Mouse (Mus musculus) cerebral cortex, adult 2 months (tissue): ENCODE data around the gene Krtap22-2.

Experiments
- WGBS: fragments of 180-500 bp; shearing (Covaris S2); methylation state at CpG from one replicate; pipeline ENCODE4 v1.1.7; 2018; 5-methylcytosine and 5-hydroxymethylcytosine counted together

Gene Krtap22-2

DNA sequence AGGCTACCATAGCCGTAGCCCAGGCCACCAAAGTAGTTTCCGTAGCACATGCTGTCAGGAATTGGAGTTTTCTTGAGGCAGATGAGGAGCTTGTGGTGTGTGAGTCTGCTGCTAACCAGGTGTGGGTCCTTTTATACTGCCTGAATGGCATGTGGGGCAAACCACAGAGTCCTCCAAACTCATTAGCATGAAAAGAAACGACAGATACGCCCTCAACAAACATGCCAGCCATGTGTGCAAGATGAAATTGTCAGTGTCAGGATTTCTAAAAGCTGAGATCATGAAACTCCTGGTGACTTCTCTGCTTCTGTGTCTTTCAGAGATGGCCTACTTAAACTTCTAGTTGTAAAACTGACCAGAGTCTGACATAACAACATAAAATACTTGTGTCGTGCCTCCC, at the start of gene Krtap22-2:
TSS of gene Krtap22-2 (minus strand) at position 101 of the 400 bp plus-strand sequence.
- WGBS: 86% methylated on average over 5 of the region's 5 CpGs

DNA sequence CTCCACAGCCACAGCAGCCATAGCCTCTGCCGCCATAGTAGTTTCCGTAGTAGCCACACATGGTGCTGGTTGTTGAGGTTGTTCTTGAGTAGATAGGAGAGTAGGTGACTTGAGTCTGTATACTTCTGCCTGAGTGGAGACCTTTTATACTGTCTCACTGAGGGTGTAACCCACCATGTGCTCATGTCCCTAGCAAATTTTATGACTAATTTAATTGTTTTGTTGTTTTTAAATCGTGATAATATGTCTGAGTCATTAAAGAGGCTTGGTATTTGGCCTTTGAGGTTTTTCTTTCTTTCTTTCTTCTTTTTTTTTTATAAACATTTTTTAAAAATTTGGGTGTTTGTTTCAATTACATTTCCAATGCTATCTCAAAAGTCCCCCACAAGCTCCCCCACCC, 37.2 kb upstream of the Krtap22-2 start, which contains the start of gene Krtap6-5:
TSS of gene Krtap6-5 (minus strand) at position 101 of the 400 bp plus-strand sequence.
- 87% methylated on average over 3 of the region's 3 CpGs for WGBS

DNA sequence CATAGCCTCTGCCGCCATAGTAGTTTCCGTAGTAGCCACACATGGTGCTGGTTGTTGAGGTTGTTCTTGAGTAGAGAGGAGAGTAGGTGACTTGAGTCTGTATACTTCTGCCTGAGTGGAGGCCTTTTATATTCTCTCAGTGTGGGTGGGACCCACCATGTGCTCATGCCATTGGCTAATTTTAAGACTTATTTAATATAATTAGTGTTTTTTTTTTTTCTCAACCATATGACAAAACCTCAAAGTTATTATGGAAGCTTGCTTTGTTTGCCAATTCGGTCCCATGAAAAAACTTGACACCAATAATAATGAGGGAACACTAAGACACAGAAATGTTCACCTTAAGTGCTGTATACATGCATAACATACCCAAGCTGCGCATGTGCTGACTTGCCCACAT, 30.8 kb upstream of the Krtap22-2 start, which contains the start of gene Gm10228:
TSS of gene Gm10228 (minus strand) at position 101 of the 400 bp plus-strand sequence.
- WGBS: 89% methylated on average over 2 of the region's 4 CpGs

- 94% methylated on average over 3 of the region's 3 CpGs for WGBS
These were observed 20.8 kb upstream of the Krtap22-2 start, which contains the start of gene Krtap6-1 for GRCm38 (mm10) chr16:89031399-89031798. Gene Krtap6-1, plus strand, starts transcription at chr16:89031699.

- WGBS: 88% methylated on average over 3 of the region's 3 CpGs
These were observed 4.4 kb upstream of the Krtap22-2 start, which contains the start of gene Gm10229 for GRCm38 (mm10) chr16:89014984-89015383. Gene Gm10229, plus strand, starts transcription at chr16:89015284.

DNA sequence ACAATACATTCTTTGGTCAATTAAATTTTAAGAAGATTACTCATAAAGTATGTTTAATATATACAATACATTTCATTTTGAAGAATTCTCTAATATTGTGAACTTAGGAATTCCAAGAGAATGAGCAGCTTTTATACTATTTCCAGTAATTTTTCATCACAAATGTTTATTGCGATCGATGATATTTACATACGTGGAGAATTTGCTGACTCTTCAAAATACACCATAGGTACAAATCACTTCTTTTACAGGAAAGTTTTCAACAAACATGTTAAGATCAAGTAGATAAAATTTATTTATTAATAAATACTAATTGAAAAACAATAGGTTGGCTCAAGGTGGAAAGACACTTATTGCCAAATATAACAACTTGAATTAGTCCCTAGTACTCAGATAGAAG, 3.4 kb upstream of the Krtap22-2 start:
- WGBS: 98% methylated on average over 3 of the region's 3 CpGs

GRCm38 (mm10) chr16:88962773-88963172, 47.8 kb downstream of the Krtap22-2 start, which contains the start of gene Krtap16-3:
Gene Krtap16-3, minus strand, starts transcription at chr16:88962873.
- 62% methylated on average over 7 of the region's 7 CpGs for WGBS
